Mouse (Mus musculus) ES-Bruce4 (cell line): Measurements from ENCODE around the gene Cebpz.

Experiments used
- CTCF ChIP-seq: IDR thresholded peaks from one replicate; pipeline ENCODE4 v1.8.1; 2011; ENCODE audit warnings: low read depth, low read length
- POLR2A ChIP-seq: IDR thresholded peaks from one replicate; pipeline ENCODE4 v1.8.1; 2011; ENCODE audit warnings: low read length; ENCODE audit not compliant: insufficient read depth

DNA sequence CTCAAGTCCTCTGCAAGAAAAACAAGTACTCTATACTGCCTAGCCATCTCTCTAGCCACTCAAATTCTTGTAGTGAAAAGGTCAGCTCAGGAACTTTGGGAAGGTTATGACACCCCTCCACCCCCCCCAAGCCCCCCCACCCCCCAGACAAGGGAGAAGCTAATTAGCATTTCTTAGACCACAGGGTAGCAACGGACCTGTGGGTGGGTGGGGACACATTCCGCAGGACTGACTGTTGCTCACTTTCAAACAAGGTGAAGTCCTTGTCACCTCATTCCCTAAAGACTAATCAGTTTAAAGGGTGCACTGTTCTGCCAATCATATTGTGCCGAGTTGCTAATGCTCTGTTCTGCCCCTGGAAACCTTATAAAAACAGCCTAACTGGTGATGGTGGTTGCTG is 22.9 kb downstream of the Cebpz start:
- no peak for TF ChIP-seq POLR2A
- no peak for TF ChIP-seq CTCF
